Mouse (Mus musculus): Measurements from ENCODE around the gene Tns2. TPM values are rescaled to one million over a fixed set of nuclear protein-coding genes. Genes with fewer than 3 reads are reported as not detected.
"Not testable (repeated sequence)": the region's sequence is repeated elsewhere in the genome, so short reads cannot be mapped to it uniquely, and the experiment has no call there.

Gene Tns2
- polyA plus RNA-seq, 1 experiment from 2014 or later = 14.6 TPM

GRCm38 (mm10) chr15:102074070-102074731 is 26.0 kb upstream of the Tns2 start:
- WGBS = under 1% methylated on average over 57 of the region's 57 CpGs
- H3K9ac ChIP-seq (ENCODE audit: low read length) = peak overlapping the region; percentile 92
- H3K27me3 ChIP-seq (ENCODE audit: control insufficient read depth, insufficient read depth, low read length) = no peaks in the 10 kb centered on the region
- no peaks in the 10 kb centered on the region for H3K9me3 ChIP-seq (ENCODE audit: control insufficient read depth, low read length)
- peak overlapping the region; percentile 96 for H3K4me3 ChIP-seq (ENCODE audit: low read depth, low read length)
- H3K4me1 ChIP-seq (ENCODE audit: control insufficient read depth, insufficient read depth, low read length) = peaks cover 9% of the 10 kb centered on the region
- H3K36me3 ChIP-seq (ENCODE audit: control insufficient read depth, insufficient read depth, low read length) = no peaks in the 10 kb centered on the region
- H3K4me2 ChIP-seq (ENCODE audit: low read depth, severe bottlenecking) = peak overlapping the region; percentile 90
- peak; percentile 57 for ATAC-seq (ENCODE audit: insufficient number of reproducible peaks, low FRiP score, low TSS enrichment, low read depth)
- H3K27ac ChIP-seq (replicated peaks; ENCODE audit: low read depth, low read length) = peak overlapping the region; percentile 91
- DNase-seq (ENCODE audit: low spot score) = peak; percentile 77

- H3K4me2 ChIP-seq (ENCODE audit: low read depth, severe bottlenecking) = peak overlapping the region; percentile 90
- DNase-seq (ENCODE audit: low spot score) (no peak), ATAC-seq (ENCODE audit: insufficient number of reproducible peaks, low FRiP score, low TSS enrichment, low read depth) (no peak)
- H3K4me1 ChIP-seq (ENCODE audit: control insufficient read depth, insufficient read depth, low read length) = peaks cover 9% of the 10 kb centered on the region
- peak overlapping the region; percentile 96 for H3K4me3 ChIP-seq (ENCODE audit: low read depth, low read length)
- H3K9me3 ChIP-seq (ENCODE audit: control insufficient read depth, low read length) = no peaks in the 10 kb centered on the region
- 13% methylated on average over 11 of the region's 11 CpGs for WGBS
- H3K27me3 ChIP-seq (ENCODE audit: control insufficient read depth, insufficient read depth, low read length) = no peaks in the 10 kb centered on the region
- no peak overlapping the region for H3K27ac ChIP-seq (replicated peaks; ENCODE audit: low read depth, low read length)
- peak overlapping the region; percentile 92 for H3K9ac ChIP-seq (ENCODE audit: low read length)
- no peaks in the 10 kb centered on the region for H3K36me3 ChIP-seq (ENCODE audit: control insufficient read depth, insufficient read depth, low read length)
Observed at GRCm38 (mm10) chr15:102074876-102075585, 25.2 kb upstream of the Tns2 start.

DNA sequence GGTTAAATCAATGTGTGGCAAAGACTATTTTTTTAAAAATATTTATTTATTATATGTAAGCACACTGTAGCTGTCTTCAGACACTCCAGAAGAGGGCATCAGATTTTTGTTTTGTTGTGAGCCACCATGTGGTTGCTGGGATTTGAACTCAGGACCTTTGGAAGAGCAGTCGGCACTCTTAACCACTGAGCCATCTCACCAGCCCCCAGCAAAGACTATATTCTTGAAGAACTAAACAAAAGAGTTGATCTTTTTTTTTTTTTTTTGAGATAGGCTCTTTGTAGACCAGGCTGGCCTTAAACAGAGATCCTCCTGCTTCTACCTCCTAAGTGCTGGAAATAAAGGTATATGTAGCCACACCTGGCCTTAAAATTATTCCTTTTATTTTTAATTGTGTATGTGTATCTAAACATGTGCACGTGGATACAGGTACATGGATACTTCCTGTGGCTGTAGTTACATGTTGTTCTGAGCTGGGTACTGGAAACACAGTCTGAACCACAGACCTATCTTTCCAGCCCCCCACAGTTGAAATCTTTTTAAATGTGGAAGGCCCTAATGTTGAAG is 23.0 kb upstream of the Tns2 start:
- ATAC-seq (ENCODE audit: insufficient number of reproducible peaks, low FRiP score, low TSS enrichment, low read depth) = no peak
- H3K27me3 ChIP-seq (ENCODE audit: control insufficient read depth, insufficient read depth, low read length) = no peaks in the 10 kb centered on the region
- no peak overlapping the region for H3K4me2 ChIP-seq (ENCODE audit: low read depth, severe bottlenecking)
- no peaks in the 10 kb centered on the region for H3K9me3 ChIP-seq (ENCODE audit: control insufficient read depth, low read length)
- no peak overlapping the region for H3K4me3 ChIP-seq (ENCODE audit: low read depth, low read length)
- 90% methylated on average over 2 of the region's 2 CpGs for WGBS
- H3K9ac ChIP-seq (ENCODE audit: low read length) = no peak overlapping the region
- H3K36me3 ChIP-seq (ENCODE audit: control insufficient read depth, insufficient read depth, low read length) = no peaks in the 10 kb centered on the region
- H3K4me1 ChIP-seq (ENCODE audit: control insufficient read depth, insufficient read depth, low read length) = peaks cover 9% of the 10 kb centered on the region
- DNase-seq (ENCODE audit: low spot score) = no peak
- H3K27ac ChIP-seq (replicated peaks; ENCODE audit: low read depth, low read length) = no peak overlapping the region

GRCm38 (mm10) chr15:102079221-102079620 is 21.0 kb upstream of the Tns2 start:
- no peak for DNase-seq (ENCODE audit: low spot score)
- H3K4me1 ChIP-seq (ENCODE audit: control insufficient read depth, insufficient read depth, low read length) = peaks cover 9% of the 10 kb centered on the region
- H3K9me3 ChIP-seq (ENCODE audit: control insufficient read depth, low read length) = no peaks in the 10 kb centered on the region
- no peak overlapping the region for H3K27ac ChIP-seq (replicated peaks; ENCODE audit: low read depth, low read length)
- H3K4me3 ChIP-seq (ENCODE audit: low read depth, low read length) = no peak overlapping the region
- no peak for ATAC-seq (ENCODE audit: insufficient number of reproducible peaks, low FRiP score, low TSS enrichment, low read depth)
- H3K4me2 ChIP-seq (ENCODE audit: low read depth, severe bottlenecking) = no peak overlapping the region
- no peaks in the 10 kb centered on the region for H3K27me3 ChIP-seq (ENCODE audit: control insufficient read depth, insufficient read depth, low read length)
- H3K9ac ChIP-seq (ENCODE audit: low read length) = no peak overlapping the region
- WGBS = 71% methylated on average over 4 of the region's 4 CpGs
- H3K36me3 ChIP-seq (ENCODE audit: control insufficient read depth, insufficient read depth, low read length) = peaks cover 5% of the 10 kb centered on the region

GRCm38 (mm10) chr15:102079924-102080323 is 20.3 kb upstream of the Tns2 start:
- H3K27me3 ChIP-seq (ENCODE audit: control insufficient read depth, insufficient read depth, low read length); ATAC-seq (ENCODE audit: insufficient number of reproducible peaks, low FRiP score, low TSS enrichment, low read depth); H3K36me3 ChIP-seq (ENCODE audit: control insufficient read depth, insufficient read depth, low read length): not testable (repeated sequence)

GRCm38 (mm10) chr15:102080429-102080828 is 19.8 kb upstream of the Tns2 start:
- ATAC-seq (ENCODE audit: insufficient number of reproducible peaks, low FRiP score, low TSS enrichment, low read depth) = no peak
- 73% methylated on average over 2 of the region's 2 CpGs for WGBS
- no peak for DNase-seq (ENCODE audit: low spot score)
- no peak overlapping the region for H3K4me3 ChIP-seq (ENCODE audit: low read depth, low read length)
- peaks cover 4% of the 10 kb centered on the region; the same call in 1 of the 2 replicates for H3K4me1 ChIP-seq (ENCODE audit: control insufficient read depth, insufficient read depth, low read length)
- H3K27me3 ChIP-seq (ENCODE audit: control insufficient read depth, insufficient read depth, low read length) = no peaks in the 10 kb centered on the region
- H3K36me3 ChIP-seq (ENCODE audit: control insufficient read depth, insufficient read depth, low read length) = peaks cover 12% of the 10 kb centered on the region
- no peak overlapping the region for H3K9ac ChIP-seq (ENCODE audit: low read length)
- no peak overlapping the region for H3K4me2 ChIP-seq (ENCODE audit: low read depth, severe bottlenecking)
- H3K27ac ChIP-seq (replicated peaks; ENCODE audit: low read depth, low read length) = no peak overlapping the region
- H3K9me3 ChIP-seq (ENCODE audit: control insufficient read depth, low read length) = no peaks in the 10 kb centered on the region

More at GRCm38 (mm10) chr15:102079924-102080323, 20.3 kb upstream of the Tns2 start:
- not testable (repeated sequence) for H3K9me3 ChIP-seq (ENCODE audit: control insufficient read depth, low read length); H3K4me3 ChIP-seq (ENCODE audit: low read depth, low read length); H3K4me2 ChIP-seq (ENCODE audit: low read depth, severe bottlenecking); H3K27ac ChIP-seq (replicated peaks; ENCODE audit: low read depth, low read length); DNase-seq (ENCODE audit: low spot score); H3K9ac ChIP-seq (ENCODE audit: low read length); H3K4me1 ChIP-seq (ENCODE audit: control insufficient read depth, insufficient read depth, low read length)
- WGBS = 83% methylated on average over 8 of the region's 8 CpGs

- no peak overlapping the region for H3K4me2 ChIP-seq (ENCODE audit: low read depth, severe bottlenecking)
- H3K4me3 ChIP-seq (ENCODE audit: low read depth, low read length) = no peak overlapping the region
- H3K36me3 ChIP-seq (ENCODE audit: control insufficient read depth, insufficient read depth, low read length) = peaks cover 17% of the 10 kb centered on the region
- DNase-seq (ENCODE audit: low spot score) (no peak), ATAC-seq (ENCODE audit: insufficient number of reproducible peaks, low FRiP score, low TSS enrichment, low read depth) (no peak)
- no peak overlapping the region for H3K27ac ChIP-seq (replicated peaks; ENCODE audit: low read depth, low read length)
- H3K4me1 ChIP-seq (ENCODE audit: control insufficient read depth, insufficient read depth, low read length) = no peaks in the 10 kb centered on the region
- 92% methylated on average over 4 of the region's 4 CpGs for WGBS
- no peaks in the 10 kb centered on the region for H3K9me3 ChIP-seq (ENCODE audit: control insufficient read depth, low read length)
- no peak overlapping the region for H3K9ac ChIP-seq (ENCODE audit: low read length)
- H3K27me3 ChIP-seq (ENCODE audit: control insufficient read depth, insufficient read depth, low read length) = no peaks in the 10 kb centered on the region
Observed at GRCm38 (mm10) chr15:102082148-102082547, 18.1 kb upstream of the Tns2 start.

DNA sequence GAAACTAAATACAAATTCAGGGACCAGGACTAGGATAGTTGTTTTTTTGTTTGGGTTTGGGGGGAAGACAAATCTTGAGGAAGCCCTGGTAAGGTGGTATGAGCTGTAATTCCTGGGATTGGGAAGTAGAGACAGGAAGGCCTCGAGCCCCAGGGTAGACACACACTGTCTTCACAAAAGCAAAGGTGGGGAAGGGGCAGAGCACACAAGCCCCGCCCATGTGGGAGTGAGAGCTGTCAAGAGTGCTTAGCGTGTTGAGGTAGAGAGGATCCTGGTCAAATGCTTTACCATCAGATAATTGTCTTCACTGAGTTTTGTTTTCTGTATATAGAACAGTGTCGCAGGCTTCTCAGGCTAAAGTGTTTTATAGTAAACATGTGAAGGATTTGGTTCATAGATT is 17.2 kb upstream of the Tns2 start:
- no peak for DNase-seq (ENCODE audit: low spot score)
- Histone ChIP-seq H3K27ac (replicated peaks; ENCODE audit: low read depth, low read length) (no peak overlapping the region), H3K4me1 (ENCODE audit: control insufficient read depth, insufficient read depth, low read length) (no peaks in the 10 kb centered on the region), H3K27me3 (ENCODE audit: control insufficient read depth, insufficient read depth, low read length) (no peaks in the 10 kb centered on the region), H3K4me2 (ENCODE audit: low read depth, severe bottlenecking) (no peak overlapping the region), H3K9me3 (ENCODE audit: control insufficient read depth, low read length) (no peaks in the 10 kb centered on the region), H3K36me3 (ENCODE audit: control insufficient read depth, insufficient read depth, low read length) (peaks cover 17% of the 10 kb centered on the region), H3K9ac (ENCODE audit: low read length) (no peak overlapping the region), H3K4me3 (ENCODE audit: low read depth, low read length) (no peak overlapping the region)
- ATAC-seq (ENCODE audit: insufficient number of reproducible peaks, low FRiP score, low TSS enrichment, low read depth) = no peak
- 90% methylated on average over 4 of the region's 4 CpGs for WGBS
